Mouse (Mus musculus): ENCODE results near the gene Pla2g4a. TPM values are rescaled to one million over a fixed set of nuclear protein-coding genes. Genes with fewer than 3 reads are reported as not detected.
"Not testable (repeated sequence)": the region's sequence is repeated elsewhere in the genome, so short reads cannot be mapped to it uniquely, and the experiment has no call there.

The Pla2g4a gene
- polyA plus RNA-seq, 1 experiment: 3.7 TPM

GRCm38 (mm10) chr1:149939261-149940032 is 21.6 kb downstream of the Pla2g4a start:
- DNase-seq (ENCODE audit: extremely low spot score in 1 of 2, low spot score in 1 of 2): no peak

GRCm38 (mm10) chr1:149937825-149938224 is 23.3 kb downstream of the Pla2g4a start:
- DNase-seq (ENCODE audit: extremely low spot score in 1 of 2, low spot score in 1 of 2): no peak

GRCm38 (mm10) chr1:149929140-149929539 is 31.9 kb downstream of the Pla2g4a start:
- no peak for DNase-seq (ENCODE audit: extremely low spot score in 1 of 2, low spot score in 1 of 2)

- not testable (repeated sequence) for DNase-seq (ENCODE audit: extremely low spot score in 1 of 2, low spot score in 1 of 2)
These were observed 37.4 kb downstream of the Pla2g4a start for GRCm38 (mm10) chr1:149923737-149924136.

- no peak for DNase-seq (ENCODE audit: extremely low spot score in 1 of 2, low spot score in 1 of 2)
These were observed 38.9 kb downstream of the Pla2g4a start for GRCm38 (mm10) chr1:149922219-149922618.

- DNase-seq (ENCODE audit: extremely low spot score in 1 of 2, low spot score in 1 of 2): no peak
These were observed 39.8 kb downstream of the Pla2g4a start for GRCm38 (mm10) chr1:149921325-149921724.

GRCm38 (mm10) chr1:149919301-149919700 is 41.8 kb downstream of the Pla2g4a start:
- no peak for DNase-seq (ENCODE audit: extremely low spot score in 1 of 2, low spot score in 1 of 2)

- no peak for DNase-seq (ENCODE audit: extremely low spot score in 1 of 2, low spot score in 1 of 2)
These were observed 48.1 kb downstream of the Pla2g4a start for GRCm38 (mm10) chr1:149912984-149913383.

GRCm38 (mm10) chr1:149911050-149911449 is 50.0 kb downstream of the Pla2g4a start:
- no peak for DNase-seq (ENCODE audit: extremely low spot score in 1 of 2, low spot score in 1 of 2)

GRCm38 (mm10) chr1:149898001-149898625 is 63.0 kb downstream of the Pla2g4a start:
- DNase-seq (ENCODE audit: extremely low spot score in 1 of 2, low spot score in 1 of 2): no peak

- DNase-seq (ENCODE audit: extremely low spot score in 1 of 2, low spot score in 1 of 2): no peak
These were observed 64.5 kb downstream of the Pla2g4a start for GRCm38 (mm10) chr1:149896590-149896989.

- DNase-seq (ENCODE audit: extremely low spot score in 1 of 2, low spot score in 1 of 2): no peak
These were observed 66.2 kb downstream of the Pla2g4a start for GRCm38 (mm10) chr1:149894940-149895339.

GRCm38 (mm10) chr1:149893903-149894302 is 67.2 kb downstream of the Pla2g4a start:
- no peak for DNase-seq (ENCODE audit: extremely low spot score in 1 of 2, low spot score in 1 of 2)

- no peak for DNase-seq (ENCODE audit: extremely low spot score in 1 of 2, low spot score in 1 of 2)
These were observed 70.0 kb downstream of the Pla2g4a start for GRCm38 (mm10) chr1:149891057-149891456.

- no peak for DNase-seq (ENCODE audit: extremely low spot score in 1 of 2, low spot score in 1 of 2)
These were observed 78.6 kb downstream of the Pla2g4a start for GRCm38 (mm10) chr1:149882419-149883025.

- no peak for DNase-seq (ENCODE audit: extremely low spot score in 1 of 2, low spot score in 1 of 2)
These were observed 82.9 kb downstream of the Pla2g4a start for GRCm38 (mm10) chr1:149878175-149878574.

- DNase-seq (ENCODE audit: extremely low spot score in 1 of 2, low spot score in 1 of 2): peak in 1 of 2 experiments; percentile 43
These were observed 84.6 kb downstream of the Pla2g4a start for GRCm38 (mm10) chr1:149876502-149876901.

GRCm38 (mm10) chr1:149871625-149872024 is 89.5 kb downstream of the Pla2g4a start:
- DNase-seq (ENCODE audit: extremely low spot score in 1 of 2, low spot score in 1 of 2): peak in 1 of 2 experiments; percentile 32

- peak; percentile 84 for DNase-seq (ENCODE audit: extremely low spot score in 1 of 2, low spot score in 1 of 2)
These were observed 93.8 kb downstream of the Pla2g4a start for GRCm38 (mm10) chr1:149867323-149867722.

GRCm38 (mm10) chr1:149866202-149866601 is 94.9 kb downstream of the Pla2g4a start:
- DNase-seq (ENCODE audit: extremely low spot score in 1 of 2, low spot score in 1 of 2): peak; percentile 53 to 56

- DNase-seq (ENCODE audit: extremely low spot score in 1 of 2, low spot score in 1 of 2): peak in 1 of 2 experiments; percentile 45
These were observed 98.3 kb downstream of the Pla2g4a start for GRCm38 (mm10) chr1:149862801-149863200.

Data from frontal cortex, adult 2 months (tissue).